Mouse (Mus musculus) kidney, embryonic 15.5 days (tissue): ENCODE data around the gene Hist1h3f. TPM values are rescaled to one million over a fixed set of nuclear protein-coding genes. Genes with fewer than 3 reads are reported as not detected.

Source experiments
- ATAC-seq: fragments of 200-750 bp; cut with Nextera tagmentation; replicated peaks from 2 replicates; pipeline ENCODE4 v1.8.0; 2017; ENCODE audit warnings: moderate TSS enrichment; ENCODE audit not compliant: low FRiP score
- H3K27ac ChIP-seq: fragments of 300-500 bp; sonication (generic); 2 replicates; pipeline ENCODE4 v1.5.1; 2015; ENCODE audit warnings: mild to moderate bottlenecking, inconsistent platforms
- H3K27me3 ChIP-seq: fragments of 300-500 bp; sonication (generic); 2 replicates; pipeline ENCODE4 v1.6.1; 2015; ENCODE audit warnings: inconsistent platforms
- H3K36me3 ChIP-seq: fragments of 300-500 bp; sonication (generic); 2 replicates; pipeline ENCODE4 v1.6.1; 2015; ENCODE audit warnings: inconsistent platforms
- H3K4me1 ChIP-seq: fragments of 300-500 bp; sonication (generic); 2 replicates; pipeline ENCODE4 v1.6.1; 2015; ENCODE audit warnings: inconsistent platforms
- H3K4me2 ChIP-seq: fragments of 300-500 bp; sonication (generic); 2 replicates; pipeline ENCODE4 v1.6.1; 2015; ENCODE audit warnings: moderate library complexity, mild to moderate bottlenecking, inconsistent platforms
- H3K4me3 ChIP-seq: fragments of 300-500 bp; sonication (generic); replicated peaks from 2 replicates; pipeline ENCODE4 v1.5.1; 2015; ENCODE audit warnings: mild to moderate bottlenecking, inconsistent platforms
- H3K9ac ChIP-seq: fragments of 300-500 bp; sonication (generic); 2 replicates; pipeline ENCODE4 v1.6.1; 2015; ENCODE audit warnings: mild to moderate bottlenecking, inconsistent platforms
- H3K9me3 ChIP-seq: fragments of 300-500 bp; sonication (generic); replicated peaks from 2 replicates; pipeline ENCODE4 v1.6.1; 2016; ENCODE audit warnings: inconsistent platforms
- WGBS: fragments of 180-500 bp; shearing (Covaris S2); methylation state at CpG from one replicate; pipeline ENCODE4 v1.1.7; 2015; ENCODE audit warnings: mixed read lengths; 5-methylcytosine and 5-hydroxymethylcytosine counted together
- polyA plus RNA-seq: library from polyadenylated mRNA; unstranded; fragments of >200 nt; fragmentation: Nextera tagmentation; extraction: Ambion mirVana; gene quantifications from 2 replicates; pipeline ENCODE4 v1.2.1, GENCODE M21; 2015

Gene Hist1h3f
- 0.86 and 1.3 TPM in 2 replicates for polyA plus RNA-seq

- under 1% methylated on average over 26 of the region's 45 CpGs for WGBS
- Histone ChIP-seq H3K36me3 (no peaks in the 10 kb centered on the region), H3K9me3 (no peaks in the 10 kb centered on the region), H3K9ac (peak within 1 kb of the TSS; percentile 57), H3K4me3 (peak within 1 kb of the TSS; percentile 52), H3K4me2 (peak within 1 kb of the TSS; percentile 74), H3K27ac (peak within 1 kb of the TSS; percentile 97), H3K27me3 (no peaks in the 10 kb centered on the region), H3K4me1 (0 out of 2 replicates have a peak, but pooled peaks cover 13% of the 10 kb centered on the region)
- ATAC-seq = peak; percentile 93
Measured at GRCm38 (mm10) chr13:23543965-23544786, at the start of gene Hist1h3f. TSS of gene Hist1h3f (plus strand) at chr13:23544052.

- H3K9me3 ChIP-seq = no peaks in the 10 kb centered on the region
- H3K4me3 ChIP-seq = no peak overlapping the region
- H3K4me1 ChIP-seq = peaks cover 17% of the 10 kb centered on the region
- H3K36me3 ChIP-seq = no peaks in the 10 kb centered on the region
- no peak for ATAC-seq
- H3K27me3 ChIP-seq = no peaks in the 10 kb centered on the region
- H3K27ac ChIP-seq = no peak overlapping the region
- no peak overlapping the region for H3K9ac ChIP-seq
- no peak overlapping the region for H3K4me2 ChIP-seq
- WGBS = 82% methylated on average over 6 of the region's 6 CpGs
Measured at GRCm38 (mm10) chr13:23495526-23495925, 48.3 kb upstream of the Hist1h3f start.

- H3K4me1 ChIP-seq = peaks cover 23% of the 10 kb centered on the region
- peak overlapping the region; percentile 42 for H3K4me3 ChIP-seq
- no peak overlapping the region for H3K27ac ChIP-seq
- peak overlapping the region; percentile 33; the same call in 1 of the 2 replicates for H3K9ac ChIP-seq
- H3K27me3 ChIP-seq = no peaks in the 10 kb centered on the region
- WGBS = 4% methylated on average over 19 of the region's 19 CpGs
- ATAC-seq = 0 out of 2 replicates have a peak, but pooled peaks have one; percentile 29
- peak overlapping the region; percentile 64 for H3K4me2 ChIP-seq
- H3K36me3 ChIP-seq = no peaks in the 10 kb centered on the region
- no peaks in the 10 kb centered on the region for H3K9me3 ChIP-seq
Measured at GRCm38 (mm10) chr13:23497656-23498321, 46.1 kb upstream of the Hist1h3f start.

- peaks cover 27% of the 10 kb centered on the region for H3K4me1 ChIP-seq
- peak overlapping the region; percentile 42 for H3K4me3 ChIP-seq
- no peak overlapping the region for H3K27ac ChIP-seq
- 6% methylated on average over 10 of the region's 10 CpGs for WGBS
- no peaks in the 10 kb centered on the region for H3K9me3 ChIP-seq
- peak overlapping the region; percentile 64 for H3K4me2 ChIP-seq
- ATAC-seq = no peak
- no peaks in the 10 kb centered on the region for H3K36me3 ChIP-seq
- peak overlapping the region; percentile 33; the same call in 1 of the 2 replicates for H3K9ac ChIP-seq
- H3K27me3 ChIP-seq = no peaks in the 10 kb centered on the region
Measured at GRCm38 (mm10) chr13:23498653-23499052, 45.2 kb upstream of the Hist1h3f start.

DNA sequence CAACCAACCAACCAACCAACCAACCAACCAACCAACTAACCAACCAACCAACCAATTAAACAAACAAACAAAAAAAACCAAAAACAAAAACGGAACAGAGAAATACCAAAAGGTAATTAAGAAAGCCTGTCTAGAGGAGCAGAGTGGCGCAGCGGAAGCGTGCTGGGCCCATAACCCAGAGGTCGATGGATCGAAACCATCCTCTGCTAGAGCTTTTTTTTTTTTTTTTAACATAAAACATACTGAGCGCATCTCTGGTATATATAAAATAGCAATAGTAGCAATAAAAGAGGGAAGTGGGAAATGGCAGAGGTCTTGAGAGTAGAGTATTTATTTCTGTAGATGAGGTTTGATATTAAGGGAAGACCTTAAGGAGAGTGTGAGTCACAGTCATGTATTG is 43.9 kb upstream of the Hist1h3f start:
- Histone ChIP-seq H3K4me1 (peaks cover 28% of the 10 kb centered on the region), H3K27ac (no peak overlapping the region), H3K4me3 (no peak overlapping the region), H3K4me2 (no peak overlapping the region), H3K27me3 (no peaks in the 10 kb centered on the region), H3K9me3 (no peaks in the 10 kb centered on the region), H3K36me3 (no peaks in the 10 kb centered on the region), H3K9ac (no peak overlapping the region)
- ATAC-seq = no peak
- 14% methylated on average over 7 of the region's 7 CpGs for WGBS

DNA sequence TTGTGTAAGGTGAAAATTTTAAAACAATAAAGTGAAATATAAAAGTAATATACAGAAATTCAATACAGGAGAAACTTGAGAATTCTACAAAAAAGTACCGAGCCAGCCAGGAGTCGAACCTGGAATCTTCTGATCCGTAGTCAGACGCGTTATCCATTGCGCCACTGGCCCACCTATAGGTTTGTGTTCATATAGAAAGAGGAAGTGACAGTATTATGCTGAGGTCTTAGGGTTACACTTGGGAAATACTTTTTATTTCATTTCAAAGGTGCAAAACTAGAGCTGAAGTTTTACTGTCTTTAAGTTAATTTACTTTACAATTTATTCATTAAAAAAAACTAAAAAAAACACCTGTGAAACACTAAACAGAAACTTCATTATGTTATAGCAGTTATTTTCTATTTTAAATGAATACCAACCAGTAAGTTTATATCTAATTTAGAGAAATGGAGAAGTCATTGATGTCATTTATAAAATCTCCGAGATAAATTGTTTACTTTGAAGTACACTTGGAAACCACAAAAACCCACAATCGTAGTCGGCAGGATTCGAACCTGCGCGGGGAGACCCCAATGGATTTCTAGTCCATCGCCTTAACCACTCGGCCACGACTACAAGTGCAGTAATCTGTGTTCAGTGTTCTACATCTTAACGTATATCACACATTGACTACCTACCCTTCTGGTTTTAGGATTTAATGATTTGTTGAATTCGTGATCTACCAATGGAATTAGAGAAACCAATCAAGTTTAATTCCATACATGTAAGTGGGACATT is 43.2 kb upstream of the Hist1h3f start:
- peak overlapping the region; percentile 53 for H3K4me2 ChIP-seq
- WGBS = 4% methylated on average over 17 of the region's 17 CpGs
- H3K4me3 ChIP-seq = peak overlapping the region; percentile 19

GRCm38 (mm10) chr13:23501511-23501910 is 42.3 kb upstream of the Hist1h3f start:
- 31% methylated on average over 5 of the region's 5 CpGs for WGBS
- no peak for ATAC-seq
- Histone ChIP-seq H3K36me3 (no peaks in the 10 kb centered on the region), H3K4me2 (peak overlapping the region; percentile 53), H3K4me1 (peaks cover 41% of the 10 kb centered on the region), H3K4me3 (peak overlapping the region; percentile 19), H3K9ac (no peak overlapping the region), H3K27ac (no peak overlapping the region), H3K27me3 (no peaks in the 10 kb centered on the region), H3K9me3 (no peaks in the 10 kb centered on the region)

More for the DNA sequence above, 43.2 kb upstream of the Hist1h3f start:
- peak; percentile 79 for ATAC-seq
- Histone ChIP-seq H3K36me3 (no peaks in the 10 kb centered on the region), H3K4me1 (peaks cover 35% of the 10 kb centered on the region), H3K27me3 (no peaks in the 10 kb centered on the region), H3K9ac (no peak overlapping the region), H3K27ac (no peak overlapping the region), H3K9me3 (no peaks in the 10 kb centered on the region)

GRCm38 (mm10) chr13:23502031-23502567 is 41.8 kb upstream of the Hist1h3f start:
- H3K4me3 ChIP-seq = peak overlapping the region; percentile 19
- no peak for ATAC-seq
- 44% methylated on average over 9 of the region's 9 CpGs for WGBS

DNA sequence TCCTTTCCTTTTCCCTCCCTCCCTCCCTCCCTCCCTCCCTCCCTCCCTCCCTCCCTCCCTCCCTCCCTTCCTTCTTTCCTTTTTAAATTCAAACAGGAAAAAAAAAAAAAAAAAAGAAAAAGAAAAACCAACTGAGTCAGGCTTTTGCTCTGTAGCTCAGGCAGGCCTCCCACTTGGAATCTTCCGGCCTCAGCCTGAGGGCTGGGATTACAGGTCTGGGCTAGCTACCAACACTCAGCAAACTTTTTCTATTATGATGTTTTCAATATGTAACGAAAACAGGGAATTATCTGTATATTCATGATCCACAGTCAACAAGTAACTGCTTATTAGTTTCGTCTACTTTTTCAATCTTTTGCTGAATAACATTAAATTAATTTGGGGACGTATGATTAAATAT is 40.9 kb upstream of the Hist1h3f start:
- no peak for ATAC-seq
- Histone ChIP-seq H3K4me2 (no peak overlapping the region), H3K36me3 (no peaks in the 10 kb centered on the region), H3K9me3 (no peaks in the 10 kb centered on the region), H3K4me3 (no peak overlapping the region), H3K27ac (no peak overlapping the region), H3K27me3 (no peaks in the 10 kb centered on the region), H3K9ac (no peak overlapping the region), H3K4me1 (peaks cover 45% of the 10 kb centered on the region)
- WGBS = 59% methylated on average over 4 of the region's 4 CpGs

More at GRCm38 (mm10) chr13:23502031-23502567, 41.8 kb upstream of the Hist1h3f start:
- Histone ChIP-seq H3K27me3 (no peaks in the 10 kb centered on the region), H3K27ac (no peak overlapping the region), H3K9ac (no peak overlapping the region), H3K4me1 (peaks cover 44% of the 10 kb centered on the region), H3K9me3 (no peaks in the 10 kb centered on the region), H3K4me2 (peak overlapping the region; percentile 53), H3K36me3 (no peaks in the 10 kb centered on the region)

GRCm38 (mm10) chr13:23503797-23504196 is 40.1 kb upstream of the Hist1h3f start:
- Histone ChIP-seq H3K4me2 (peak overlapping the region; percentile 35), H3K4me3 (peak overlapping the region; percentile 10), H3K9ac (no peak overlapping the region), H3K4me1 (peaks cover 36% of the 10 kb centered on the region), H3K27me3 (no peaks in the 10 kb centered on the region), H3K36me3 (no peaks in the 10 kb centered on the region), H3K9me3 (no peaks in the 10 kb centered on the region), H3K27ac (no peak overlapping the region)
- WGBS = 1% methylated on average over 9 of the region's 9 CpGs
- no peak for ATAC-seq

DNA sequence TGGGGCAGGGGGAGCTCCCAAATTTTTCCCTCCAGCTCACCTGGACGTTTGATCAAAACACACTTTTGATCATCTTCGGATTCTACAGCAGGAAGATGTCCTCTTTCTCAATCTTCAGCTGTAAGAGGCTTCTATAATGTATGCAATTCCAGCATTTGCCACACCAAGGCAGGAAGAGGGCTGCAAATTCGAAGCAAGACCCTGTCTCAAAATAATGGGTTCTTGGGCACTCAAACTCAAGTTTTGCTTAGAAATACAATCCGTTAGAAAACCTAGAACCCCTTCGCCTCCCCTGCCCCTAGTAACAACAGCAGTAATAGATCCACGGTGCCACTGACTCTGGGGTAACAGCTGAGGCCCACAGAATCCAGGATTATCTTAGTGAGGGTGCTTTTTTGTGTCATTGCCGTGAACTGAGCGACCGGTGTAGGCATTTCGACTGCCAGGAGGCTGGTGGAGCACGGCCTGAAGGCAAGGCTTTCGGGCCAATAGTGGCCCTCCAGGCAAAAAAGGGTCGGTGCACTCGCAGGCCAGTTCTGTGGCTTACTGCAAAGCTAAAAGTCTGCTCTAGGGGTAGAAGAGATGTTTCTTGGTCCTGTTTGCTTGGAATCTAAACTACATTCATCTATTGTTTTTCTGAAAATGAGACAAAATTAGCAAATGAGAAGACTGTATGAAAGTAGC is 38.0 kb upstream of the Hist1h3f start:
- H3K27ac ChIP-seq = 0 out of 2 replicates have a peak overlapping the region, but pooled peaks have one; percentile 18
- peak overlapping the region; percentile 37 for H3K4me3 ChIP-seq
- H3K4me1 ChIP-seq = peaks cover 37% of the 10 kb centered on the region
- peak overlapping the region; percentile 63 for H3K4me2 ChIP-seq
- no peaks in the 10 kb centered on the region for H3K9me3 ChIP-seq
- H3K36me3 ChIP-seq = no peaks in the 10 kb centered on the region
- H3K27me3 ChIP-seq = no peaks in the 10 kb centered on the region
- ATAC-seq = no peak
- H3K9ac ChIP-seq = 0 out of 2 replicates have a peak overlapping the region, but pooled peaks have one; percentile 21
- WGBS = 10% methylated on average over 14 of the region's 14 CpGs
